Mouse (Mus musculus): ENCODE measurements around the gene 1700015F17Rik.

Gene 1700015F17Rik

GRCm38 (mm10) chr5:5431746-5432438 is 47.1 kb downstream of the 1700015F17Rik start:
- no peak for DNase-seq (ENCODE audit: extremely low read depth, insufficient read length, low spot score)

DNA sequence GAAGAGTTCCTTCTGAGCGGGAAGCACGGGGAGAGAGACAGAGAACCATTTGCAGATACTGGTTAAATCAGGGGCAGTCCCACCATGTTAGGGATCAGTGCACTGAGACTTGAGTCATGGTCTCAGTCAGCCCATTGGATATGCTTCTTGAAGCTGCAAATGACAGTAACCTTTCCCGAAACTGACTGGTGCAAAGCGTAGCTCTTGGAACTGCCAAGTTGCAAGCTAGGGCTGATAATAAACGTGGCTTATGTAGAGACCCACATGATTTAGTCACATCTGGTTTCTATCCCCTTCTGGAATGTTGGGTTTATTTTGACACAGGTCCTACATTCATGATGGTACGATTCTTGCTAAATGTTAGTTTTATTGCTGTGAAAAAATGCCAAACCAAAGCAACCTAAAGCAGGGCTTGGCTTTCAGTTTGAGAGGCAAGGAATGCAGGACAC is 55.2 kb downstream of the 1700015F17Rik start:
- peak; percentile 21 for DNase-seq (ENCODE audit: extremely low read depth, insufficient read length, low spot score)

DNA sequence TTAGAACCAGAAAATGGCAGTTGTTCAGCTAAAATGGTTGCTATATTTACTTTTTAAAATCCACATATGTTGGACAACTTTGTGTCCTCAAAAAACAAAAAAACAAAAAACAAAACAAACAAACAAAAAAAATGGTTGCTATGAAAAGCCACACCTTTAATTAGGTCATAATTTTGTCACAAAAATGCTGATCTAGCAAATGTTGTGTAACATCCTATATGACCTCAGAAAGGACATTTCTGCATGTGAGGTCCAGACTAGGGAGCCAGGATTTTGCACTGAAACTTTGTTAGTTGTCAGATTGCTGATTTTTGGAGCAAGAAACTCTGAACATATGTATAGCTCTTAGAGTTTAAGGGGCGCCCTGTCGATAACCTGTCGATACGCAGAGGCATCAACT is 55.9 kb downstream of the 1700015F17Rik start:
- DNase-seq (ENCODE audit: extremely low read depth, insufficient read length, low spot score): no peak

DNA sequence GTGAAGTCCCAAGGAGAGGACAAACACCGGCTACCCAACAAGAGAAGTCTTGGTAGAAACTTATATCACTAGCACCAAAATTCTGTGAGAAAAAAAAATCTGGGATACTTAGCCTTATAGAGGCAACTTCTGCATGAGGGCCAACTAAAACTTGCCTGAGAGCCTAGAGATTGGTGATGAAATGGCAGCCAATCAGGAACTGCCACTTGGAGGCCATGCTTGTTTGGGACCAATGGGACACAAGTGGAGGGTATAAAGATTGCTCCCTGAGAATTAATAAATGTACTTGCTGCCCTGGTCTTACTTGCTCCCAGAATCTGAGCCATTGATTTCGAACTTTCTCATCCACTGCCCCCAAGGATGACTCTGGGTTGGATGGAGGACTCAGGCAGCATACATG is 57.5 kb downstream of the 1700015F17Rik start:
- no peak for DNase-seq (ENCODE audit: extremely low read depth, insufficient read length, low spot score)

DNA sequence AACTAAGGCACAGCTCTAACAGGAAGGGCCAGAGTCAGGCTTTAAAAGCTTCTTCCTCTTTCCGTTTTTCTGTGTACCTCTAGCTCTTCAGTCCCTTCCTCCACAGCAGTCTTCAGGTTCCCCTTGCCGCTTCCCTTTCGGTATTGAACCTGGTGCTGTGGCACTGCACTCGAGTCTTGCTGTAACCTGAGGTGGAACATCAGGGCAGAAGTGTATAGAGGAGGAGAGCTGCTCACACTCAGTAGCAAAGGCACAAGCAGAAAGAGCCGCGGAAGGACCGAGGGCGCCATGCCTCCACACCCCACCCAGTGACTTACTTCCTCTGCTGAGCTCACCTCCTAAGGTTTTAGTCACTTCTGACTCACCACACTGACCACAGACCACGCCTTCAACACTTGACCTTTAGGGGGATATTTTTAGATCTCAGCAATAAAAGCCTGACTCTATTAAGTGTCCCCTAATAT is 58.9 kb downstream of the 1700015F17Rik start, which contains the start of gene Cdk14:
TSS of gene Cdk14 (minus strand) at position 321 of the 464 bp plus-strand sequence.
- peak; percentile 77 for DNase-seq (ENCODE audit: extremely low read depth, insufficient read length, low spot score)

DNA sequence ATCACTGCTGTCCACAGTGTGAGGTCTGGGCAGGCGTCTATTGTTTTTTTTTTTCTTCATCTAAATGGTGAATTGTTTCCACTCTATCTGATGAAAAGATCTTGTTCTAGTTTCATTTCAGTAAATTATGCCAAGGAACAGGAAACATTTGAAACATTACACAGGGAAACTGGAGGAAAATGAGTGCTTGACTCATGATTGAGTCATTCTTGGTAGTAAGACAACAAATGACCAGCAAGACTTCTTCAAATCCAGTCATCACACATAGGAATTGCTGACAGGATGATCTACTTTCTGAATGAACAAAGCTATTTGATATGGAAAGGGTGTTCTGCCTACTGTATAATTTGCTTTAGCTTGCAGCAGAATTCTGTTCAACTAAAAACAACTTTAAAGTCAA is 59.7 kb downstream of the 1700015F17Rik start:
- peak; percentile 73 for DNase-seq (ENCODE audit: extremely low read depth, insufficient read length, low spot score)

DNA sequence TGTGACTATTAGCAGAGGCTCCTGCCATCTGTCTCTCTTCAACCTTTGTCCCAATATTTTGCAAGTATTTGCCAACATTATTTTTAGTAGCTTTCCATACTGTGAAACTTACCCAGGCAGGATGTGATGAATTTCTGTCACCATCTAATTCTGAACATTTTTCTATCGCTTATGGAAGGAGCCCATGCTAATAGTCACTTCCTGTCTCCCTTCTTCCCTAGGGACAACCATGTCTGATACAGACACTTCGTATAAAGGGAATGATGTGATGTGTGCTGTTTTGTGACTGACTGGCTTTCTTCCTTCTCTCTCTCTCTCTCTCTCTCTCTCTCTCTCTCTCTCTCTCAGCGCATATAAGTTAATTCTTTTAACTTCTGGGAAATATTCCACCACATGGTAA is 64.1 kb downstream of the 1700015F17Rik start:
- DNase-seq (ENCODE audit: extremely low read depth, insufficient read length, low spot score): no peak

GRCm38 (mm10) chr5:5411886-5412285 is 67.1 kb downstream of the 1700015F17Rik start:
- no peak for DNase-seq (ENCODE audit: extremely low read depth, insufficient read length, low spot score)

GRCm38 (mm10) chr5:5401986-5402385 is 77.0 kb downstream of the 1700015F17Rik start:
- no peak for DNase-seq (ENCODE audit: extremely low read depth, insufficient read length, low spot score)

GRCm38 (mm10) chr5:5392786-5393185 is 86.2 kb downstream of the 1700015F17Rik start:
- DNase-seq (ENCODE audit: extremely low read depth, insufficient read length, low spot score): peak; percentile 54

Measured in 3134 (cell line).